Mouse (Mus musculus): ENCODE measurements at regions not wholly inside any gene's neighbourhood (a gene's known extent, or its start where the extent isn't known, plus 50 kb on each side); places are given as distances from the start of the nearest gene placed in this dataset.

- Histone ChIP-seq H3K4me3 (ENCODE audit: insufficient read depth, low read length) (no peak overlapping the region), H3K27ac (ENCODE audit: insufficient read depth, low read depth, low read length) (no peak overlapping the region), H3K4me1 (ENCODE audit: control insufficient read depth, insufficient read depth, low read length) (no peaks in the 10 kb centered on the region)
- TF ChIP-seq CTCF (IDR thresholded peaks at IDR 0.05; ENCODE audit: low read depth, low read length) (no peak), POLR2A (IDR thresholded peaks at IDR 0.05; ENCODE audit: borderline replicate concordance, low read depth, low read length) (no peak)
Measured at GRCm38 (mm10) chr1:169046791-169047525, 484.3 kb downstream of the Nuf2 start.

GRCm38 (mm10) chr1:169033517-169033916 is 497.7 kb downstream of the Nuf2 start:
- TF ChIP-seq POLR2A (IDR thresholded peaks at IDR 0.05; ENCODE audit: borderline replicate concordance, low read depth, low read length) = no peak
- TF ChIP-seq CTCF (IDR thresholded peaks at IDR 0.05; ENCODE audit: low read depth, low read length) = no peak
- Histone ChIP-seq H3K27ac (ENCODE audit: insufficient read depth, low read depth, low read length) (no peak overlapping the region), H3K4me1 (ENCODE audit: control insufficient read depth, insufficient read depth, low read length) (no peaks in the 10 kb centered on the region), H3K4me3 (ENCODE audit: insufficient read depth, low read length) (no peak overlapping the region)

GRCm38 (mm10) chr1:169031849-169032542 is 499.3 kb downstream of the Nuf2 start:
- no peak overlapping the region for H3K4me3 ChIP-seq (ENCODE audit: insufficient read depth, low read length)
- TF ChIP-seq CTCF (IDR thresholded peaks at IDR 0.05; ENCODE audit: low read depth, low read length) = no peak

GRCm38 (mm10) chr1:169027706-169028105 is 503.6 kb downstream of the Nuf2 start:
- Histone ChIP-seq H3K27ac (ENCODE audit: insufficient read depth, low read depth, low read length) (no peak overlapping the region), H3K4me3 (ENCODE audit: insufficient read depth, low read length) (no peak overlapping the region), H3K4me1 (ENCODE audit: control insufficient read depth, insufficient read depth, low read length) (no peaks in the 10 kb centered on the region)
- no peak for TF ChIP-seq CTCF (IDR thresholded peaks at IDR 0.05; ENCODE audit: low read depth, low read length)
- no peak for TF ChIP-seq POLR2A (IDR thresholded peaks at IDR 0.05; ENCODE audit: borderline replicate concordance, low read depth, low read length)

More at GRCm38 (mm10) chr1:169031849-169032542, 499.3 kb downstream of the Nuf2 start:
- Histone ChIP-seq H3K27ac (ENCODE audit: insufficient read depth, low read depth, low read length) (no peak overlapping the region), H3K4me1 (ENCODE audit: control insufficient read depth, insufficient read depth, low read length) (no peaks in the 10 kb centered on the region)

GRCm38 (mm10) chr1:169027241-169027640 is 504.0 kb downstream of the Nuf2 start:
- TF ChIP-seq POLR2A (IDR thresholded peaks at IDR 0.05; ENCODE audit: borderline replicate concordance, low read depth, low read length) = no peak
- no peak for TF ChIP-seq CTCF (IDR thresholded peaks at IDR 0.05; ENCODE audit: low read depth, low read length)
- H3K27ac ChIP-seq (ENCODE audit: insufficient read depth, low read depth, low read length) = no peak overlapping the region

GRCm38 (mm10) chr1:169024531-169024930 is 506.7 kb downstream of the Nuf2 start:
- TF ChIP-seq POLR2A (IDR thresholded peaks at IDR 0.05; ENCODE audit: borderline replicate concordance, low read depth, low read length) = no peak
- no peak for TF ChIP-seq CTCF (IDR thresholded peaks at IDR 0.05; ENCODE audit: low read depth, low read length)
- H3K27ac ChIP-seq (ENCODE audit: insufficient read depth, low read depth, low read length) = 0 out of 2 replicates have a peak overlapping the region, but pooled peaks have one; percentile 17
- no peaks in the 10 kb centered on the region for H3K4me1 ChIP-seq (ENCODE audit: control insufficient read depth, insufficient read depth, low read length)
- no peak overlapping the region for H3K4me3 ChIP-seq (ENCODE audit: insufficient read depth, low read length)

More at GRCm38 (mm10) chr1:169027241-169027640, 504.0 kb downstream of the Nuf2 start:
- Histone ChIP-seq H3K4me3 (ENCODE audit: insufficient read depth, low read length) (no peak overlapping the region), H3K4me1 (ENCODE audit: control insufficient read depth, insufficient read depth, low read length) (no peaks in the 10 kb centered on the region)

GRCm38 (mm10) chr1:168991506-168992244 is 539.6 kb downstream of the Nuf2 start:
- TF ChIP-seq CTCF (IDR thresholded peaks at IDR 0.05; ENCODE audit: low read depth, low read length) = no peak
- no peak for TF ChIP-seq POLR2A (IDR thresholded peaks at IDR 0.05; ENCODE audit: borderline replicate concordance, low read depth, low read length)
- H3K4me3 ChIP-seq (ENCODE audit: insufficient read depth, low read length) = no peak overlapping the region
- no peak overlapping the region for H3K27ac ChIP-seq (ENCODE audit: insufficient read depth, low read depth, low read length)
- H3K4me1 ChIP-seq (ENCODE audit: control insufficient read depth, insufficient read depth, low read length) = no peaks in the 10 kb centered on the region

- Histone ChIP-seq H3K27ac (ENCODE audit: insufficient read depth, low read depth, low read length) (no peak overlapping the region), H3K4me3 (ENCODE audit: insufficient read depth, low read length) (no peak overlapping the region), H3K4me1 (ENCODE audit: control insufficient read depth, insufficient read depth, low read length) (no peaks in the 10 kb centered on the region)
- TF ChIP-seq CTCF (IDR thresholded peaks at IDR 0.05; ENCODE audit: low read depth, low read length) (no peak), POLR2A (IDR thresholded peaks at IDR 0.05; ENCODE audit: borderline replicate concordance, low read depth, low read length) (no peak)
Measured at GRCm38 (mm10) chr1:168975037-168975698, 543.1 kb upstream of the Pbx1 start.

GRCm38 (mm10) chr1:168969402-168969801 is 537.3 kb upstream of the Pbx1 start:
- Histone ChIP-seq H3K27ac (ENCODE audit: insufficient read depth, low read depth, low read length) (no peak overlapping the region), H3K4me3 (ENCODE audit: insufficient read depth, low read length) (no peak overlapping the region), H3K4me1 (ENCODE audit: control insufficient read depth, insufficient read depth, low read length) (peaks cover 3% of the 10 kb centered on the region; the same call in 1 of the 2 replicates)
- TF ChIP-seq CTCF (IDR thresholded peaks at IDR 0.05; ENCODE audit: low read depth, low read length) (no peak), POLR2A (IDR thresholded peaks at IDR 0.05; ENCODE audit: borderline replicate concordance, low read depth, low read length) (no peak)
